Mouse (Mus musculus): Measurements from ENCODE around the gene Pi4k2a.

The Pi4k2a gene

GRCm38 (mm10) chr19:42167489-42167888 lies 77.2 kb downstream of the Pi4k2a start:
- no peak for DNase-seq

DNA sequence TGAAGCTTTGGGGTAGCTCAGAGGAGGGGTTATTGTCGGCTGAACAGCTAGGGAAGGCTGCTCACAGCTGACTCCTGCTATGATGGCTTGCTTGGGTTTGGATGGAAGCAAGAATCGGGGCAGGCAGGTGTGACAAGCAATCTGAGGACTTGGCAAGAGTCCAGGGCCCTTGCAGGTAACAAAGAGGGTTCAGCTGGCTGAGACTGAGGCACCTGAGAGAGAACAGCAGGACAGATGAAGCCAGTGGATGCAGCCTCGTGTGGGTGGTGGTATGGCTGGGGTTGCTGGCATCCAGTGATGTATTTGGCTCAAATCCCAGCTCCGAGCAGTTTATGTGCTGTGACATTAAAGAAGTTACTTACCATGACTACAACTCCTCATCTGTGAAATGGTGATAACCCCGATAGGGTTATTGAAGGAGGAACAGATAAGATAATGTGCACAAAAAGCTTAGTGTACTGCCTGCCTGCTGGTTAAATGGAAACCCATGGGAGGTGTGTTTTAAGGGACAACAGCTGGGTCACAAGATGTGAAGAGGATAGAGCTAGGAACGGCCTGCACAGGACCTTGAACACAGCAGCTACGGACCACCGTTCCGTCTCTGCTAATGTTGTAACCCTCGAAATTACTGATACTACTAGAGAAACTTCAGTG lies 79.2 kb downstream of the Pi4k2a start:
- no peak for DNase-seq

DNA sequence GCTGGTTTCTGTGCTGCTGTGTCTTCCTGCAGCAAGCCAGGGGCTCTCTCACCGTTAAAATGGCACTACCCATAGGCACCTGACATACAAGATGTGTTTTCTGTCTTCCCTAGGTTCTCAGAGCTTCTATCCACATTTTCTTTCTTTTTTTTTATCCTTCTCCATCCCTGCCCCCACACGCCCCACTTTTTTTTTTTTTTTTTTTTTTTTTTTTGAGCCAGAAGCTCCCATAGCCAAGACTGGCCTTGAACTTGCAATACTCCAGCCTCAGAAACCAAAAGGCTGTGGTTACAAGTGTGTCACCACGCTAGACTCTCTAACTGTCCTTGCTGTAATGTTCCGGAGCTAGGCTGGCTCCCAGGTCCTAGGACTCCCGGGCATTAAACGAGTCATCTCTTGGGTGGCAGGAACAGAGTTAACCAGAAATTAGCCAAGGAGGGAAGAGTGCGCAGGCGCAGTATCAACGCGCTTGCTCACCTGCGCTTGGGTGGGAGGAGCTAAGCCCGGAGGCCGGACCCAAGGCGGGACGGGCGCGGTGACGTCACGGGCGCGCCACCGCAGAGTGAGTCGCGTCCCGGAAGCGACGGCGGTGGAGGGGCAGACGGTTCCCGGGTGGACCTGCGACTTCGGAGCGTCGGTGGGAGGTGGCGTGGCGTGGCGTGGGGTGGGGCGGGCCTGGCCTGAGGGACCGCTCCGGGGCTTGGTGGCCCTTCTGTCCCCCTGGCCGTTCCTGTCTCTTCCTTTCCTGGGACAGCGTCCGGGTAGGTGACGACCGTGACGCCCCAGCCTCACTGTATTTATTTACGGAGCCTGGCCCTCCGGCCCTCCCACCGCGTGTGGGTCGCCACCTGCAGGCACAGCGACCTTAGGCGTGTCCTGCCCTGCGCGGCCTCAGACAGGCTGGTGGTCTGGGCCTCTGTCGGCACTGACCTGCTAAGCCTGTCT lies 80.0 kb downstream of the Pi4k2a start:
- peak; percentile 93 for DNase-seq

All from right cerebral cortex, postnatal 14 days (tissue).